Mouse (Mus musculus) CD8-positive naive resting alpha-beta T cell, adult 2 months (primary cell): ENCODE measurements at regions not wholly inside any gene's neighbourhood (a gene's known extent, or its start where the extent isn't known, plus 50 kb on each side); places are given as distances from the start of the nearest gene placed in this dataset.

Experiments
- DNase-seq, 2 experiments: peaks; one replicate each; pipeline ENCODE4 v3.0.0; 2022; ENCODE audit warnings: low read depth in 2 of 2, low spot score in 2 of 2

- no peak for DNase-seq
Observed at GRCm38 (mm10) chr2:11416122-11416521, 137.8 kb downstream of the Pfkfb3 start.

GRCm38 (mm10) chr2:11412521-11412920 is 141.4 kb downstream of the Pfkfb3 start:
- no peak for DNase-seq

DNA sequence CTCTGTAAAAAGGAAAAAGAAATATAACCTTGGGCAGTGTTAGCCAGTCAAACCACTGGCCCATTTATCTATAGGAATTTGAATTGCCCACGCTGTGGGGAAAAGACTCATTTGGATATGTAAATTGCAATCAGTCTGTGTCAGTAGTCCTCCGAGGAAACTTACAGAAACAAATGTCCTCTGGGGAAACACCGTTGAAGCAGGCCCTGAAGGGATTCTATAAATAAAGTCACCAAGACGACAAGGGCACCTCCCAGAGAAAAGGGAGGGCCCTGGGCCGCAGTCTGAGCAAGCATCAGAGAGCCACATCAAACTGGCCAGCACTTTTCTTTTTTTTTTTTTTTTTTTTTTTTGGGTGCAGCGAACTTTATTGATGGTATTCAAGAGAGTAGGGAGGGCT is 145.4 kb downstream of the Pfkfb3 start:
- no peak for DNase-seq

DNA sequence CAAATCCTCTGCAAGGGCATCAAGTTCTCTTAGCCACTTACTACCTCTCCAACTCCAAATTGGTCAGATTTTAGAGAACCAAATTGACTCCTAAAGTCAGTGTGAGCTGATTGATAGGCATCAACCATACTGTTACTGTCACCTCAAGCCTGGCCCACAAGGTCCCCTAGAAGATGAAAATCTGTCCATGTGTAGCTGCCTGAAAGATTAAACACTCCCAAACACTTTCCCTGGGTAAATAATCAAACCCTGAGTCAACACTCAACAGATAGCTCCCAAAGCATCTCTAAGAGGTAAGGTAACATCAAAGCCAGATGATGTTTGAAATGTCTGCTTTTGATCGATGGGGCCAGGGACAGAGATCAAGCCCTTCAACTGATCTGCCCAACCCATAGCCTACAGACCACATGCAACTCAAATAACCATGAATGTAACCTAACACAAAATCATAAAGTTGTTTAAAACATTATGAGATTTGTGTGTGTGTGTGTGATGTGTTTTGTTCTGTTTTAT is 147.7 kb downstream of the Pfkfb3 start:
- DNase-seq: no peak

- no peak for DNase-seq
Observed at GRCm38 (mm10) chr2:11402218-11402848, 151.5 kb downstream of the Pfkfb3 start.

GRCm38 (mm10) chr2:11399411-11399810 is 154.5 kb downstream of the Pfkfb3 start:
- DNase-seq: no peak

DNA sequence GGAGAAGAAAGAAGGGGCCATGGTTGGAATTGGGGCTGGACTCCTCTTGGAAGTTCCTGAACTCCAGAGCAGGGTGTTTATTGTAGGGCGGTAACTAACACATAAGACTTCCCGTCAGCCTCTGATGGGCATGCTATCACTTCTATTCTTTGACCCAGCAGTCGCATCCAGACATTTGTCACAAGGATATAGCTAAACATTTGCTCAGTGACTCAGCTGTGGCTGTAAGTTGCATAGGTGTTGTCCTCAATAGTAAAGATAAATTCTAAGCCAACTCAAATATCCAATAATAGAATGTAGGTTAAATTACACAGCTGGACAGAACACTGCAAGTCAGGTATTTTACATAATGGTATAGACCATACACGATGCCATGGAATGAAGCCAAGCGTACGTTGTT is 154.9 kb downstream of the Pfkfb3 start:
- DNase-seq: no peak

- no peak for DNase-seq
Observed at GRCm38 (mm10) chr2:11398391-11398790, 155.5 kb downstream of the Pfkfb3 start.

DNA sequence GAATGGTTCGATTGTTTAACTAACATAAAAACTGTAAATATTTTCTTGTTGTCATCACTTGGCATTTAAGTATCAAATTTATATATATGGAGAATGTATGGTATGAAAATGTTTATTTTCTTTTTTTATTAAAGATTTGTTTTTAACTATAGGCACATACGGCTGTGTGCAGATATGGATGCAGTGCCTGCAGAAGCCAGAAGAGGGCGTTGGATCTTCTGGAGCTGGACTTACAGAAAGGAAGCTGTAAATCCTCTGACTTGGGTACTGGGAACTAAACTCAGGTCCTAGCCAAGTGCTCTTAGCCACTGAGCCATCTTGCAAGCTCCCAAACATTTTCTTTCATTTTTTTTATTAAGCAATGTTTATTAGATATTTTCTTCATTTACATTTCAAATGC is 157.0 kb downstream of the Pfkfb3 start:
- DNase-seq: no peak

DNA sequence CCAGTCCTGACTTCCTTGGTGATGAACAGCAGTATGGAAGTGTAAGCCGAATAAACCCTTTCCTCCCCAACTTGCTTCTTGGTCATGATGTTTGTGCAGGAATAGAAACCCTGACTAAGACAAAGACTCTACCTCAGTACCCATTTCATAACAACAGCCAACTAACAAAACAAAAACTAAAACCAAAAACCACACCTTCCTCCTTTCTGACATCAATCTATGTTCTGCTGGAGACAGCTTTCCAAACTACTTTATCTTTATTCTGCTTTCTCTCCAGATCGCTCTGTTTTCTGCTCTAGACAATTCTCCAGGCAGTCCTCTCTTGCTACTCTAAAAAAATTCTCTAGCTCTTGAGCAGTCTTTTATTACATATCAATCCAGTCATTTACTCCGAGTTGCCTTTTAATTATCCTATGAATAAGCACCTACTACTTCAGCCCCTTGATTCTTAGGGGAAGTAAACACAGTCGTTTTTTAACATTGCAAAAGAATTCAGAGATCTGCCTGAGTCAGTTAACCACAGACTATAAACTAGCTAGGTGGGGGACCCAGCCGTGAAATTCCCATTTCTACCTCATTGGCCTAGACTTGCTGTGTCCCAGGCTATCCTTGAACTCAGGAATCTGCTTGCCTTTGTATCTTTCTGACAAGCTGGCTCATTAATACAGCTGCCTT is 159.1 kb downstream of the Pfkfb3 start:
- DNase-seq: no peak

GRCm38 (mm10) chr2:11391725-11392124 is 162.2 kb downstream of the Pfkfb3 start:
- no peak for DNase-seq

DNA sequence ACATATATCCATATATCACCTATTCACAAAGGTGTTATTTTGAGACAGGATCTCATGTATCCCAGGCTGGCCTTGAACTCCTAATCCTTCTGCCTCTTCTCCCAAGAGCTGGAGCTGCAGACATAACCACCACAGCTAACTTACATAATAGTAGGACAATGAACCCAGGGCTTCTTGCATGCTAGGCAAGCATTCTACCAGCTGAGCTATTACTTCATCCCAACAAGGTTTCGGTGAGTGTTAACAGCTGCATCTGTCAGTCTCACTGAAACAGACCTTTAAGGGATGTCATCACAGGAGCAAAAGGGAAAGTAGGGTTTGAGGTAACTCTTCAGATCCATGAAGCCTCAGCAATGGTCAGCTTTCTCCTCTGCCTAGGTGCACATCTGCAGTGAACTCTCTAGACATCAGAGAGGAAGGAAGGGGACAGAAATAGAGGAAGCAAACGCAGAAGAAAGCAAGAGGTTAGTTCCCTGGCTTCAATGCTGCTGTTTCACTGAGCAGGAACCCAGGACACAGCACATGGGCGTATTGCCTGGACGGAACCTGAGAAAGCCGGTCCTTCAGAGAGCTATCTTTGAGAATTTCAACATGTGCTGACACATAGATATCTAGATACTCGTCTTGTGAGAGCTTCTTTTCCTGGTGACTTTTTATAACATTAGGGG is 163.1 kb downstream of the Pfkfb3 start:
- no peak for DNase-seq

DNA sequence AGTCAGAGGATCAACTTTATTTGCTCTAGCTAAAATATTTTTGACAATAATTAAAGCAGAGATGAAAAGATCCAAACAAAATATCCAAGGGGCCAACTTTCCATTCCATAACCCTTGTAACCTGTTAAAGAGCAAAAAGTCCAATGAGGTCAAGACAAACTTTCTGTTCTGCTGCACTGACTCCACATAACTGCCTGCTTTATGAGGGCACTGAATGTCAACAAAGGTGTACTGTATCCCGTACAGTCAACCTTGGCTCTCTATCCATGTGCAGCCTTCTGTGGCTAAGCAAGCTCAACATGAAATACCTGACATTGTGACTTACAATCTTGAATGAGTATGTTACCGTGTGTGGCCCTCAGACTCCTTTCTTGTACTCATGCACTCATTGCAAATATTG is 166.3 kb downstream of the Pfkfb3 start:
- DNase-seq: no peak

DNA sequence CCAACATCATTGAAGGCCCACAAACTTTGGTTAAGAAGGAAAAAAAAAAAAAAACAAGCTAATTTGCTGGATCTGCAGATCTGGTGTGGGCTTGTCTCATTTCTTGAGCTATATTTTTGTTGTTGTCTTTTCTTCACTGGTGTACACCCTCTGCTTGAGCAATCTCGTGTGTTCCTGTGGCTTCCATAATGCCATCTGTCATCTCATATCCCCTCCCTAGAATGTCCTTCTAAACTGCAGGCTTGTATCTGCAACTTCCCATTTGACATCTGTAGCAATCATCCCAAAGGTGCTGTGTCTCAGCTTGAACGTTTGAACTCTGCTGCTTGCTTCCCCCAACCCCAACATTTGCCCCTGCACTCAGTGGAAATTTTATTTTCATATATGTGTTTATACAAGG is 170.1 kb downstream of the Pfkfb3 start:
- no peak for DNase-seq

DNA sequence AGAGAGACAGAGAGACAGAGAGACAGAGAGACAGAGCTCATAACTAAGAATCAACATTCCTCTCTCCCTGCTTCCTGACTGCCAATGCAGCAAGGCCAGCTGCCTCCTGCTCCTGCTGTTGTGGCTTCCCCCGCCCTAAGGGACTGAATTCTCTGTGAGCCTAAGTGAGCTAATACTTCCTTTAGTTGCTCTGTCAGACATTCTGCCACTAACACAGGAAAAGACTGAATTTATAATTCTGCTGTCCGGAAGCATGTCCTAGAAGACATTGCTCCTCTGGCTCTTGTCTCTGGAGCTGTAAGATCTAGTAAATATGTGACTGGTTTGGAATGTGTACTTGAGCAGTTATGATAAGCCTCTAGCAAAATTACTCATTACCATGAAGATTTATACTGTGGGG is 176.7 kb downstream of the Pfkfb3 start:
- DNase-seq: no peak

DNA sequence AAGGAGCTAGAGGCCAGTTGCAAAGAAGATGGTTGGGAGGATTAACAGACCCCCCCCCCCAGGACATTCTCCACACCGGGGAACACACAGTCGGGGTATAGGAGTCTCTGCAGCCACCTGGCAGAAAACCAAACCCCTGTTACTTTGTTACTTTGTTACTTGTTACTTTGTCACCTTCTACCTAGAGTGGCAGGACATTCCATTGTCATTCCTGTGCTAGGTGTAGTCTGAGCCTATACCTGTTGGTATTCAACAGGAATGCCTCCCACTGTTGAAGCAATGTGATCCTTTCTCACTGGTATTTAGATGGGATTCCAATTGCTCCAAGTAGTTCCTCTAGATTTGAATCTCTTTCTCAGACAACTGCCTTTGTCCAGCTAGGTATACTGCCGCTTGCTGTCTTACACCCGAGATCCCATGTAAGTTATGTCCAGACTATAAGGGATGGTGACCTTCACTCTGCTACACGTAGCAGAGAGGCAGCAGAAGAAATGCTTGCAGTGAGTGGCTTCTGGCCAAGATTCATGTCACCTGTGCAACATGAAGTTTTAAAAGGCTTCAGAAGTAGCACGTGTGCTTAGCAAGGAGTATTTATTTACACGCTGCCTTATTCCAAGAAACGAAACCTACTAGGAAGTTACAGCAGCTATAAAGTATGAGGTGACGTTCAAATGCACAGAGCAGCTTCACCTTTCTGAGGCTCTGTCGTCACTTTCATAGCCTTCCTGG is 178.0 kb downstream of the Pfkfb3 start:
- DNase-seq: no peak

- DNase-seq: peak; percentile 61 to 73
Observed at GRCm38 (mm10) chr2:11375092-11375491, 178.8 kb downstream of the Pfkfb3 start.

GRCm38 (mm10) chr2:11370273-11370672 is 183.6 kb downstream of the Pfkfb3 start:
- no peak for DNase-seq

DNA sequence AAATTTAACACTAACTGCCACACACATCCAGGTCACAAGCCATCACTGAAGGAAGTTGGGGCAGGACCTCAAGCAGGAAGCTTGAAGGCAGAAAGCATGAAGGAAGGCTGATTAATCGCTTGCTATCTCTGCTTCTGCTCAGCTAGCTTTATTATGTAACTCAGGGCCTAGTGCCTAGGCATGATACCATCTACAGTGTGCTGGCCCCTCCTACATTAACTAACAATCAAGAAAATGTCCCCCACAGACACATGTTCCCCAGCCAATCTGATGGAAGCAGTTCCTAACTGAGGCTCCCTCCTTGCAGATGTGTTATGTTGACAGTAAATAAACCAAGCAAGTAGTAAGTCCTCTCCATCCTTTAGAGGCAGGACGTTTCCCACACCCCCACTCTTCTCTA is 186.6 kb downstream of the Pfkfb3 start:
- no peak for DNase-seq

DNA sequence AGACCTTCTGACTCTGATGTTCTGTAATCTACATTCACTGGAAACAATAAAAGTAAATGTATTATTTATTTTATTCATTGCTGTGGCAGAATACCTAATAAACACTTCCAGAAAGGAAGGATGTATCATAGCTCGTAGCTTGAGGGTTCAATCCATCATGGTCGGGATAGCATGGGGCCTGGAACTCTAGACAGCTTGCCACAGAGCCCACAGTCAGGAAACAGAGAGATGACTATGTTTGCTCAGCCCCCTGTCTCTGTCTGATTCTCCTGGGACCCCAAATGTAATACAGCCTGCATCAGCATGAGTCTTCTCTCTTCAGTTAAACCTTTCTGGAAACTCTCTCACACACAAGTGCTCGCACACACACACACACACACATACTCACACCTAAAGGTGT is 188.1 kb downstream of the Pfkfb3 start:
- DNase-seq: no peak

DNA sequence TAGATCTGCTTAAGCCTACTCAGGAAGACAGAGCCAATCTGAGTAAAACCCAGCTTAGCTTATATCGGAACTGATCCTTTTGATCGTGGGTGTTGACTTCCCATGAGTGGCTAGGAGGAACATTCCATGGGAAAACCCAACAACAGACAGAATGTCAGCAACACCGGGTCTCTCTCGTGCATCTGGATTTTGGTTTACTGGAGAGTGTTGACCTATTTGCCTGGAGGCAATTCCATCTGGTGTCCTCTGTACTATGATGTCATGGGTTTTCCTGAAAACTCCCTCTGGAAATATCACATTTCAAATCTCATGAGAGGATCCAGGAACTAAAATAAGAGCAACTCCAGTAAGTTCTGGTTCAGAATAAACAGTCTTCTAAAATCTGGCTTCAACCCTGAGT is 188.5 kb downstream of the Pfkfb3 start:
- no peak for DNase-seq

- DNase-seq: no peak
Observed at GRCm38 (mm10) chr2:11364111-11364510, 189.8 kb downstream of the Pfkfb3 start.
